Mouse (Mus musculus): Measurements from ENCODE around the gene Nav2. TPM values are rescaled to one million over a fixed set of nuclear protein-coding genes. Genes with fewer than 3 reads are reported as not detected.

The Nav2 gene
- polyA plus RNA-seq, 1 experiment from 2014 or later, result 5.8 TPM

- Histone ChIP-seq H3K27me3 (replicated peaks; ENCODE audit: control insufficient read depth, insufficient read depth, low read length) (no peaks in the 10 kb centered on the region), H3K36me3 (ENCODE audit: control insufficient read depth, insufficient read depth) (peaks cover 48% of the 10 kb centered on the region), H3K4me3 (ENCODE audit: low read depth, low read length) (0 out of 2 replicates have a peak overlapping the region, but pooled peaks have one; percentile 1), H3K4me1 (replicated peaks; ENCODE audit: control insufficient read depth, insufficient read depth, low read length) (no peaks in the 10 kb centered on the region), H3K4me2 (replicated peaks; ENCODE audit: low read depth) (peak overlapping the region; percentile 6), H3K9ac (ENCODE audit: low read depth, low read length) (no peak overlapping the region; the same call in 1 of the 2 replicates), H3K27ac (ENCODE audit: low read depth, low read length) (no peak overlapping the region; the same call in 1 of the 2 replicates), H3K9me3 (ENCODE audit: control insufficient read depth) (no peaks in the 10 kb centered on the region)
- WGBS, result 31% methylated on average over 10 of the region's 10 CpGs
- no peak for TF ChIP-seq CTCF (IDR thresholded peaks at IDR 0.05; ENCODE audit: low read depth)
- no peak for ATAC-seq
Measured at GRCm38 (mm10) chr7:49462328-49462811, 553.9 kb downstream of the Nav2 start.

- H3K4me1 ChIP-seq (replicated peaks; ENCODE audit: control insufficient read depth, insufficient read depth, low read length), result no peaks in the 10 kb centered on the region
- H3K36me3 ChIP-seq (ENCODE audit: control insufficient read depth, insufficient read depth), result peaks cover 44% of the 10 kb centered on the region
- no peaks in the 10 kb centered on the region for H3K27me3 ChIP-seq (replicated peaks; ENCODE audit: control insufficient read depth, insufficient read depth, low read length)
- H3K4me3 ChIP-seq (ENCODE audit: low read depth, low read length), result no peak overlapping the region
- H3K9me3 ChIP-seq (ENCODE audit: control insufficient read depth), result no peaks in the 10 kb centered on the region
- H3K9ac ChIP-seq (ENCODE audit: low read depth, low read length), result no peak overlapping the region
- TF ChIP-seq CTCF (IDR thresholded peaks at IDR 0.05; ENCODE audit: low read depth), result peak; percentile 92
- H3K4me2 ChIP-seq (replicated peaks; ENCODE audit: low read depth), result no peak overlapping the region
- 0 out of 2 replicates have a peak, but pooled peaks have one; percentile 26 for ATAC-seq
- WGBS, result 44% methylated on average over 10 of the region's 10 CpGs
- no peak overlapping the region for H3K27ac ChIP-seq (ENCODE audit: low read depth, low read length)
Measured at GRCm38 (mm10) chr7:49467861-49468260, 559.3 kb downstream of the Nav2 start.

- H3K36me3 ChIP-seq (ENCODE audit: control insufficient read depth, insufficient read depth), result peaks cover 50% of the 10 kb centered on the region
- 74% methylated on average over 8 of the region's 8 CpGs for WGBS
Measured at GRCm38 (mm10) chr7:49468492-49469205, 560.1 kb downstream of the Nav2 start.

GRCm38 (mm10) chr7:49471278-49471677 lies 562.8 kb downstream of the Nav2 start:
- H3K4me2 ChIP-seq (replicated peaks; ENCODE audit: low read depth), result no peak overlapping the region
- TF ChIP-seq CTCF (IDR thresholded peaks at IDR 0.05; ENCODE audit: low read depth), result peak; percentile 81
- WGBS, result 54% methylated on average over 3 of the region's 3 CpGs

More at GRCm38 (mm10) chr7:49468492-49469205, 560.1 kb downstream of the Nav2 start:
- no peak for TF ChIP-seq CTCF (IDR thresholded peaks at IDR 0.05; ENCODE audit: low read depth)
- H3K4me1 ChIP-seq (replicated peaks; ENCODE audit: control insufficient read depth, insufficient read depth, low read length), result no peaks in the 10 kb centered on the region
- H3K4me3 ChIP-seq (ENCODE audit: low read depth, low read length), result no peak overlapping the region
- no peak overlapping the region for H3K4me2 ChIP-seq (replicated peaks; ENCODE audit: low read depth)
- no peaks in the 10 kb centered on the region for H3K27me3 ChIP-seq (replicated peaks; ENCODE audit: control insufficient read depth, insufficient read depth, low read length)
- no peak for ATAC-seq
- no peaks in the 10 kb centered on the region for H3K9me3 ChIP-seq (ENCODE audit: control insufficient read depth)
- no peak overlapping the region for H3K27ac ChIP-seq (ENCODE audit: low read depth, low read length)
- no peak overlapping the region for H3K9ac ChIP-seq (ENCODE audit: low read depth, low read length)

GRCm38 (mm10) chr7:49475282-49475681 lies 566.8 kb downstream of the Nav2 start:
- no peak for ATAC-seq
- Histone ChIP-seq H3K4me3 (ENCODE audit: low read depth, low read length) (no peak overlapping the region), H3K27ac (ENCODE audit: low read depth, low read length) (no peak overlapping the region), H3K4me1 (replicated peaks; ENCODE audit: control insufficient read depth, insufficient read depth, low read length) (no peaks in the 10 kb centered on the region), H3K9me3 (ENCODE audit: control insufficient read depth) (no peaks in the 10 kb centered on the region), H3K36me3 (ENCODE audit: control insufficient read depth, insufficient read depth) (peaks cover 33% of the 10 kb centered on the region), H3K9ac (ENCODE audit: low read depth, low read length) (no peak overlapping the region), H3K27me3 (replicated peaks; ENCODE audit: control insufficient read depth, insufficient read depth, low read length) (no peaks in the 10 kb centered on the region), H3K4me2 (replicated peaks; ENCODE audit: low read depth) (no peak overlapping the region)
- no peak for TF ChIP-seq CTCF (IDR thresholded peaks at IDR 0.05; ENCODE audit: low read depth)
- WGBS, result 54% methylated on average over 6 of the region's 6 CpGs

More at GRCm38 (mm10) chr7:49471278-49471677, 562.8 kb downstream of the Nav2 start:
- Histone ChIP-seq H3K9ac (ENCODE audit: low read depth, low read length) (no peak overlapping the region), H3K27me3 (replicated peaks; ENCODE audit: control insufficient read depth, insufficient read depth, low read length) (no peaks in the 10 kb centered on the region), H3K27ac (ENCODE audit: low read depth, low read length) (no peak overlapping the region), H3K9me3 (ENCODE audit: control insufficient read depth) (no peaks in the 10 kb centered on the region), H3K36me3 (ENCODE audit: control insufficient read depth, insufficient read depth) (peaks cover 41% of the 10 kb centered on the region), H3K4me3 (ENCODE audit: low read depth, low read length) (no peak overlapping the region), H3K4me1 (replicated peaks; ENCODE audit: control insufficient read depth, insufficient read depth, low read length) (no peaks in the 10 kb centered on the region)
- ATAC-seq, result peak; percentile 41; the same call in 1 of the 2 replicates

GRCm38 (mm10) chr7:49476163-49476562 lies 567.6 kb downstream of the Nav2 start:
- H3K27ac ChIP-seq (ENCODE audit: low read depth, low read length), result no peak overlapping the region
- no peaks in the 10 kb centered on the region for H3K4me1 ChIP-seq (replicated peaks; ENCODE audit: control insufficient read depth, insufficient read depth, low read length)
- 84% methylated on average over 8 of the region's 8 CpGs for WGBS
- no peak overlapping the region for H3K4me2 ChIP-seq (replicated peaks; ENCODE audit: low read depth)
- no peak overlapping the region for H3K9ac ChIP-seq (ENCODE audit: low read depth, low read length)
- no peak for ATAC-seq
- H3K36me3 ChIP-seq (ENCODE audit: control insufficient read depth, insufficient read depth), result peaks cover 34% of the 10 kb centered on the region
- H3K27me3 ChIP-seq (replicated peaks; ENCODE audit: control insufficient read depth, insufficient read depth, low read length), result no peaks in the 10 kb centered on the region
- TF ChIP-seq CTCF (IDR thresholded peaks at IDR 0.05; ENCODE audit: low read depth), result no peak
- H3K4me3 ChIP-seq (ENCODE audit: low read depth, low read length), result no peak overlapping the region
- H3K9me3 ChIP-seq (ENCODE audit: control insufficient read depth), result no peaks in the 10 kb centered on the region

Data from intestine, postnatal 0 days (tissue).